Mouse (Mus musculus) lung, embryonic 14.5 days (tissue): ENCODE data around the gene Ifit3b. TPM values are rescaled to one million over a fixed set of nuclear protein-coding genes. Genes with fewer than 3 reads are reported as not detected.

Experiments
- ATAC-seq: fragments of 200-750 bp; cut with Nextera tagmentation; 2 replicates; pipeline ENCODE4 v1.8.0; 2017; ENCODE audit warnings: mild to moderate bottlenecking, moderate TSS enrichment, moderate library complexity; ENCODE audit not compliant: insufficient read depth
- DNase-seq: peaks from one replicate; pipeline ENCODE4 v3.0.0-alpha.2; 2015
- H3K27ac ChIP-seq: fragments of 300-500 bp; sonication (generic); 2 replicates; pipeline ENCODE4 v1.5.1; 2014; ENCODE audit warnings: low read depth, mild to moderate bottlenecking, moderate library complexity
- H3K27me3 ChIP-seq: fragments of 300-500 bp; sonication (generic); 2 replicates; pipeline ENCODE4 v1.6.1; 2014; ENCODE audit warnings: low read length, control low read depth; ENCODE audit not compliant: insufficient read depth
- H3K36me3 ChIP-seq: fragments of 300-500 bp; sonication (generic); 2 replicates; pipeline ENCODE4 v1.6.1; 2014; ENCODE audit warnings: control low read depth; ENCODE audit not compliant: insufficient read depth
- H3K4me1 ChIP-seq: fragments of 300-500 bp; sonication (generic); 2 replicates; pipeline ENCODE4 v1.6.1; 2014; ENCODE audit warnings: antibody characterized with exemption, control low read depth; ENCODE audit not compliant: insufficient read depth
- H3K4me2 ChIP-seq: fragments of 300-500 bp; sonication (generic); 2 replicates; pipeline ENCODE4 v1.6.1; 2014; ENCODE audit warnings: mild to moderate bottlenecking
- H3K4me3 ChIP-seq: fragments of 300-500 bp; sonication (generic); 2 replicates; pipeline ENCODE4 v1.5.1; 2014; ENCODE audit warnings: low read depth, low read length
- H3K9ac ChIP-seq: fragments of 300-500 bp; sonication (generic); 2 replicates; pipeline ENCODE4 v1.6.1; 2014
- H3K9me3 ChIP-seq: fragments of 300-500 bp; sonication (generic); 2 replicates; pipeline ENCODE4 v1.6.1; 2016; ENCODE audit warnings: low read depth, low read length, control low read depth
- CTCF ChIP-seq: IDR thresholded peaks from 2 replicates; pipeline ENCODE4 v1.5.1; 2016; ENCODE audit warnings: antibody characterized with exemption, low read depth
- whole genome bisulfite sequencing: fragments of 180-500 bp; shearing (Covaris S2); extraction: QIAGEN DNeasy Blood & Tissue Kit; methylation state at CpG from one replicate; pipeline ENCODE4 v1.1.7; 2014; 5-methylcytosine and 5-hydroxymethylcytosine counted together
- polyA plus RNA-seq: library from polyadenylated mRNA; unstranded; fragments of >200 nt; fragmentation: Nextera tagmentation; extraction: Ambion mirVana; gene quantifications from 2 replicates; pipeline ENCODE4 v1.2.1, GENCODE M21; 2014

Ifit3b gene
- polyA plus RNA-seq, 1 experiment from 2014 or later: not detected

- Histone ChIP-seq H3K4me1 (no peaks in the 10 kb centered on the region), H3K9ac (no peak overlapping the region), H3K36me3 (no peaks in the 10 kb centered on the region), H3K27me3 (no peaks in the 10 kb centered on the region), H3K4me3 (peak overlapping the region; percentile 20), H3K4me2 (peak overlapping the region; percentile 55), H3K27ac (no peak overlapping the region), H3K9me3 (no peaks in the 10 kb centered on the region)
- TF ChIP-seq CTCF: peak; percentile 75
- ATAC-seq: peak; percentile 96
- 14% methylated on average over 13 of the region's 13 CpGs for WGBS
- peak; percentile 88 for DNase-seq
These were observed 54.3 kb downstream of the Ifit3b start for GRCm38 (mm10) chr19:34662067-34662507.

DNA sequence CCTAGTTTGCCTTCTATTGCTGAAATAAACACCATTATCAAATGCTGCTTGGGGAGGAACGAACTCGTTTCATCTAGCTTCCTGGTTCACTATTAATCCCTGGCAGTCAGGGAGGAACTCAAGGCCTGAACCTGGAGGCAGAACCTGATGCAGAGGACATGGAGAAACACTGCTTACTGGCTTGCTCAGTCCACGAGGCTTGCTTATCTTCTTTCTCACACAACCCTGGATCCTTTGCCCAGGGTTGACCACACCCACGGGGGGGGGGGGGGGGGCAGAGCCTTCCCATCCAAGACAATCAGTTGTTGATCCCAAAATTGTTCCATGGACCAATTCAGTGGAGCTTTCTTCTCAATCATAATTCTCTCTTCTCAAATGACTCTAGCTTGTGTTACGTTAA, 55.0 kb downstream of the Ifit3b start:
- H3K27me3 ChIP-seq: no peaks in the 10 kb centered on the region
- ATAC-seq (no peak), DNase-seq (no peak)
- 36% methylated on average over 5 of the region's 5 CpGs for WGBS
- no peaks in the 10 kb centered on the region for H3K36me3 ChIP-seq
- peak overlapping the region; percentile 55 for H3K4me2 ChIP-seq
- no peaks in the 10 kb centered on the region for H3K4me1 ChIP-seq
- H3K4me3 ChIP-seq: no peak overlapping the region
- TF ChIP-seq CTCF: no peak
- H3K27ac ChIP-seq: no peak overlapping the region
- no peak overlapping the region for H3K9ac ChIP-seq
- H3K9me3 ChIP-seq: no peaks in the 10 kb centered on the region

Other genes starting within 250 kb of the Ifit3b start
- gene Ch25h, start 132.8 kb upstream of the Ifit3b start, polyA plus RNA-seq: 0.14 and 0.43 TPM in 2 replicates
- 44.8 and 45.6 TPM in 2 replicates for gene Lipa, start 80.5 kb upstream of the Ifit3b start, polyA plus RNA-seq
- 15.5 and 15.9 TPM in 2 replicates for gene Ifit2, start 57.3 kb upstream of the Ifit3b start, polyA plus RNA-seq
- 0.26 and 0.65 TPM in 2 replicates for gene Ifit3, start 24.4 kb upstream of the Ifit3b start, polyA plus RNA-seq
- 0.18 and 0.49 TPM in 2 replicates for gene Ifit1bl1, start 6.0 kb upstream of the Ifit3b start, polyA plus RNA-seq
- gene Ifit1bl2, start 32.8 kb downstream of the Ifit3b start, polyA plus RNA-seq: 0.12 TPM in 1 of 2 replicates, not detected in the other
- 0.11 TPM in 1 of 2 replicates, not detected in the other for gene Ifit1, start 32.9 kb downstream of the Ifit3b start, polyA plus RNA-seq
- gene Slc16a12, start 139.3 kb downstream of the Ifit3b start, polyA plus RNA-seq: 13.4 and 15.4 TPM in 2 replicates